Mouse (Mus musculus): Measurements from ENCODE around the gene Dzank1. TPM values are rescaled to one million over a fixed set of nuclear protein-coding genes. Genes with fewer than 3 reads are reported as not detected.

Dzank1 gene
- total RNA-seq, 2 experiments from 2014 or later, result 5.2 to 6.2 TPM

GRCm38 (mm10) chr2:144422094-144422675 is 105.0 kb downstream of the Dzank1 start:
- DNase-seq (ENCODE audit: low spot score in 2 of 2), result no peak

Other genes starting within 250 kb of the Dzank1 start
- not detected for gene Ovol2, start 195.3 kb downstream of the Dzank1 start, total RNA-seq (2021)
- 10 to 100 TPM; 21.9 to 23.1 TPM for gene Kat14, start 158.4 kb downstream of the Dzank1 start, total RNA-seq (2021)
- gene Pet117, start 158.4 kb downstream of the Dzank1 start, total RNA-seq (2021), result 1 to 10 TPM; 5.2 to 8.5 TPM
- 10 to 100 TPM; 17.2 to 19.0 TPM for gene Polr3f, start 304 bp upstream of the Dzank1 start, total RNA-seq (2021)
- gene Rbbp9, start 23.5 kb upstream of the Dzank1 start, total RNA-seq (2021), result 10 to 100 TPM; 24.6 to 25.0 TPM
- gene Sec23b, start 28.8 kb upstream of the Dzank1 start, total RNA-seq (2021), result 10 to 100 TPM; 67.0 to 81.9 TPM
- 10 to 100 TPM; 54.7 to 56.1 TPM for gene Smim26, start 66.6 kb upstream of the Dzank1 start, total RNA-seq (2021)
- gene Dtd1, start 72.5 kb upstream of the Dzank1 start, total RNA-seq (2021), result 10 to 100 TPM; 17.4 to 18.1 TPM

Measured in adrenal gland, adult 18-20 months (tissue).